Mouse (Mus musculus): ENCODE data around the gene Fgd5. TPM values are rescaled to one million over a fixed set of nuclear protein-coding genes. Genes with fewer than 3 reads are reported as not detected.
A peak's percentile ranks its signal among the peaks of the same experiment; 100 is the strongest.

The Fgd5 gene
- polyA plus RNA-seq, 1 experiment from 2014 or later, result 5.2 TPM

DNA sequence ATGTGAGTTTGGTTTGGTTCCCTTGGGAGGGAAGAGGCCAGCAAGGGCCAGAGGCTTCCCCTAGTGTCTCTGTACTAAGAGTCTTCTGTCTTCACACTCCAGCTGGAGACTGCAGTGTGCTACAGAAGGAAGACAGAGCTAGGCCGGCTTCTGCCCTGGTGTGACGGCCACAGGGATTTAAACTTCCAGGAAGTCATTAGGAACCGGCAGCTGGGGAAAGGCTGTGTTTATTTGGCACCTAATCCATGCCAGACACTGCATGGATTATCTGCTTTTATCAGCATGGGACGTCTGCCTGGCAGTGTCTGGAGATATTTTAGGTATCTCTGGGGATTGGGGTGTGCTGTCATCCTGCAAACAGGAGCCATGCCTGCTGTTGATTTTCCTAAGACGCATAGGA lies 57.7 kb downstream of the Fgd5 start:
- no peak overlapping the region for H3K27ac ChIP-seq
- H3K27me3 ChIP-seq, result no peaks in the 10 kb centered on the region
- H3K9ac ChIP-seq, result no peak overlapping the region
- WGBS, result 56% methylated on average over 5 of the region's 5 CpGs
- no peak overlapping the region for H3K4me2 ChIP-seq
- no peaks in the 10 kb centered on the region for H3K36me3 ChIP-seq (ENCODE audit: poor library complexity, severe bottlenecking)
- H3K4me3 ChIP-seq, result no peak overlapping the region
- H3K4me1 ChIP-seq, result no peaks in the 10 kb centered on the region
- H3K9me3 ChIP-seq (replicated peaks), result no peaks in the 10 kb centered on the region
- no peak for ATAC-seq

DNA sequence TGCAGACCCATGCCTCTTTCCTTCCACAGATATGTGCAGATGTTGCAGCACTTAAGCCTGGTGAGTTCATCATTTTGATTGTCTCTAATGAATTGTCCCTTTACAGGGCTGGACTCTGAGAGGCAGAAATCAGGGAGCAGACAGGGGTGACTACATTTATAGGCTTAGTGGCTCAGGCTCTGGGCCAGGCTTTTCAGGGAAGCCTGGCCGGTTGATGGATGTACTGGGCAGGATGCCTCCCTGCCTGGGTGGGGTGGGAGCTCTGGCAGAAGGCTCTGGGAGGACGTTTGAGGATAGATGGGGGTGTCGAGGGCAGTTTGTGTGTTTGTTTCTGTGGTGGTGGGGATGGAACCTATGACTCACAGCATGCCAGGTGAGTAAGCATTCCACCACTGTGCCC lies 59.5 kb downstream of the Fgd5 start:
- 73% methylated on average over 3 of the region's 3 CpGs for WGBS

DNA sequence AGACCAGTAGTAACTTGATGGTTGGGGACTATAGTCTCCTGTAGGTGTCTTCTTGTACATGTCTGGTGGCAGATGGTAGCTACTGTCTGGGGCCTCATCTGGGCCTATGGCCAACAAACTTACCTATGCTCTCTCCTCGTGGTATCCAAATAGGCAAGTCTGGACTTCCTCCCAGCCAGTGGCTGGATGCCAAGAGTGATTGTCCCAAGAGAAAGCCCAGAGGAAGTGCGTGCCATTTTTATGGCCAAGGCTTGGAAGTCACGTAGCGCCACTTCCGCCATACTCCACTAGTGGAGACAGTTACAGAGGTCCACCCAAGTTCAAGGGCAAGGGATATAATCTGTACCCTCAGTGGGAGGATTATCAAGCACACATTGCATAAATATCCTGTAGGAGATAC lies 62.6 kb downstream of the Fgd5 start:
- 86% methylated on average over 5 of the region's 5 CpGs for WGBS
- H3K36me3 ChIP-seq (ENCODE audit: poor library complexity, severe bottlenecking), result no peaks in the 10 kb centered on the region
- H3K9ac ChIP-seq, result no peak overlapping the region
- H3K4me3 ChIP-seq, result no peak overlapping the region
- no peaks in the 10 kb centered on the region for H3K27me3 ChIP-seq
- ATAC-seq, result no peak
- no peak overlapping the region for H3K27ac ChIP-seq
- H3K9me3 ChIP-seq (replicated peaks), result no peaks in the 10 kb centered on the region
- peaks cover 4% of the 10 kb centered on the region; the same call in 1 of the 2 replicates for H3K4me1 ChIP-seq
- H3K4me2 ChIP-seq, result no peak overlapping the region

More for the DNA sequence above, 59.5 kb downstream of the Fgd5 start:
- Histone ChIP-seq H3K4me2 (no peak overlapping the region), H3K4me1 (peaks cover 4% of the 10 kb centered on the region; the same call in 1 of the 2 replicates), H3K27ac (no peak overlapping the region), H3K9ac (no peak overlapping the region), H3K27me3 (no peaks in the 10 kb centered on the region), H3K9me3 (replicated peaks) (no peaks in the 10 kb centered on the region), H3K4me3 (no peak overlapping the region), H3K36me3 (ENCODE audit: poor library complexity, severe bottlenecking) (no peaks in the 10 kb centered on the region)
- ATAC-seq, result no peak

DNA sequence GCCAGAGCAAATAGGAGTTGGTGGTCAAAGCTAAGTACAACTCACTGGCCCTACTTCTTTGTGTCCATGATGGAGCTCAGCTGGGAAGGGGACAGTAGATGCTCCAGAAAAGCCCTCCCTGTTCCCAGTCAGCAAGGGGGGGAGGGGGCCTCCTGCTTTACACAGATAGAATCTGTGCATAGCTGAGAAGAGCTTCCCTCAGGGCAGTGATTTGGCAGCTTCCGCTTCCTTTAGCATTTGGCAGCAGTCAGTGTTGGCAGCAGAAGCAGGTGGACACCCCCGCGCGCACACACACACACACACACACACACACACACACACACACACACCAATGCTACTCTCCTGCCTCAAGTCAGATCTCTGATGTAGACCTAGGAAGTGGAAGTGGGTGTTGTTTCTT lies 63.4 kb downstream of the Fgd5 start:
- H3K4me1 ChIP-seq, result peaks cover 4% of the 10 kb centered on the region; the same call in 1 of the 2 replicates
- H3K4me2 ChIP-seq, result no peak overlapping the region
- H3K9me3 ChIP-seq (replicated peaks), result no peaks in the 10 kb centered on the region
- H3K27me3 ChIP-seq, result no peaks in the 10 kb centered on the region
- H3K4me3 ChIP-seq, result no peak overlapping the region
- no peak for ATAC-seq
- no peak overlapping the region for H3K9ac ChIP-seq
- no peak overlapping the region for H3K27ac ChIP-seq
- WGBS, result 81% methylated on average over 4 of the region's 4 CpGs
- no peaks in the 10 kb centered on the region for H3K36me3 ChIP-seq (ENCODE audit: poor library complexity, severe bottlenecking)

DNA sequence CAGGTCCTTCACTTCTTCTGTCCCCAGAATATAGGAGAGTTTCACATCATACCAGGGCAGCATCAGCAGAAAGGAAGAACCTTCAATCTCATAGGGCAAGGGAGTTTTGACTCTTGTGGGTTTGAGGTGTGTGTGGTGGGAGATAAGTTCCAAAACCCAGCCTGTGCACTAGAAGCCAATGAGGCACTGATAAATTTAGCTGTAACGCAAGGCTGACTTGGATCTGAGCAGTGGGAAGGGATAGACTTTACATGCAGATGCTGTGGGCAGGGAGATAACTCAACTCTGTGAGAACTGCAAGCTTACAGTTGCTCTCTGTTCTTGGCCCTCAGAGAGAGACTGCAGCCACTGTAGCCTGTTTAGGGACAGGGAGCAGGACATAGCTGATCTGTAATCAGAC lies 64.2 kb downstream of the Fgd5 start:
- no peak for ATAC-seq
- Histone ChIP-seq H3K4me2 (no peak overlapping the region), H3K36me3 (ENCODE audit: poor library complexity, severe bottlenecking) (no peaks in the 10 kb centered on the region), H3K9me3 (replicated peaks) (no peaks in the 10 kb centered on the region), H3K27ac (no peak overlapping the region), H3K4me3 (no peak overlapping the region), H3K9ac (no peak overlapping the region), H3K27me3 (no peaks in the 10 kb centered on the region), H3K4me1 (peaks cover 4% of the 10 kb centered on the region; the same call in 1 of the 2 replicates)
- WGBS, result 96% methylated on average over 1 of the region's 1 CpGs

DNA sequence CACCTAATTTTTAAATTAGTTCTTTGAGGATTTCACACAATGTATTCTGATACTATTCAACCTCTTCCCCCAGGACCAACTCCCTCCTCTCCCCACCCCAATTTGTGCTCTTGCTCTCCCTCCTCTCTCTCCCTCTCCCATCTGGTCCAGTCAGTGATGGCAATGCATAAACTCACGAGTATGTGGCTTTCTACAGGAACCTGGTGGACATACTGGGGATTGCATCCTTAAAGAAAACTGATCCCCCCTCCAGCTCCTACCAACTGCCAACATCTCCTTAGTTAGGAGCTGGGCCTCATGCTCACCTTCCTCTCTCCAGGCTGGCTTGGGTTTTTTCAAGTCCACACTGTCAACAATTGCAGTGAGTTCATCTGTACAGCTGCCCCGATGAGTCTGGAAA lies 79.1 kb downstream of the Fgd5 start:
- H3K4me1 ChIP-seq, result 0 out of 2 replicates have a peak, but pooled peaks cover 3% of the 10 kb centered on the region
- no peak overlapping the region for H3K4me2 ChIP-seq
- H3K36me3 ChIP-seq (ENCODE audit: poor library complexity, severe bottlenecking), result no peaks in the 10 kb centered on the region
- ATAC-seq, result no peak
- H3K27ac ChIP-seq, result no peak overlapping the region
- no peak overlapping the region for H3K4me3 ChIP-seq
- H3K27me3 ChIP-seq, result no peaks in the 10 kb centered on the region
- H3K9ac ChIP-seq, result no peak overlapping the region
- 52% methylated on average over 2 of the region's 2 CpGs for WGBS
- H3K9me3 ChIP-seq (replicated peaks), result no peaks in the 10 kb centered on the region

DNA sequence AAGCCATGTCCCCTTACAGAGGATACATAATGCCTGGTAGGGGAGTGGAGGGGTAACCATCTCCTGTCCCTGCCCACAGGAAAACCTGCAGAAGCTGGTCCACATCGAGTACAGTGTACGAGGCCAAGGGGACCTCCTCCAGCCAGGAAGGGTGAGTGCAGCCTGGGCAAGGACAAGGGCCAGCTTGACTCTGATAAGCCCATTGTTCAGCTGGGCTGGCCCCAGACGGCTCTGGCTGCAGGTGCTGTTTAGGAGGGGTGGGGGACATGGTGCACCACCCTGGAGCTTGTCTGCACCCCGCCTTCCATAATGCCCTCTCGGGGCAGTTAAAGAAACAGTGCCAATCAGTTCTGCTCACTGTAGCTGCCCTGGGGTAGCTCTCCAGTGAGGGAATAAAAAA lies 83.0 kb downstream of the Fgd5 start:
- Histone ChIP-seq H3K9me3 (replicated peaks) (no peaks in the 10 kb centered on the region), H3K4me1 (0 out of 2 replicates have a peak, but pooled peaks cover 3% of the 10 kb centered on the region), H3K36me3 (ENCODE audit: poor library complexity, severe bottlenecking) (no peaks in the 10 kb centered on the region), H3K4me2 (no peak overlapping the region), H3K9ac (no peak overlapping the region), H3K27ac (no peak overlapping the region), H3K27me3 (no peaks in the 10 kb centered on the region), H3K4me3 (no peak overlapping the region)
- 44% methylated on average over 5 of the region's 5 CpGs for WGBS
- ATAC-seq, result no peak

DNA sequence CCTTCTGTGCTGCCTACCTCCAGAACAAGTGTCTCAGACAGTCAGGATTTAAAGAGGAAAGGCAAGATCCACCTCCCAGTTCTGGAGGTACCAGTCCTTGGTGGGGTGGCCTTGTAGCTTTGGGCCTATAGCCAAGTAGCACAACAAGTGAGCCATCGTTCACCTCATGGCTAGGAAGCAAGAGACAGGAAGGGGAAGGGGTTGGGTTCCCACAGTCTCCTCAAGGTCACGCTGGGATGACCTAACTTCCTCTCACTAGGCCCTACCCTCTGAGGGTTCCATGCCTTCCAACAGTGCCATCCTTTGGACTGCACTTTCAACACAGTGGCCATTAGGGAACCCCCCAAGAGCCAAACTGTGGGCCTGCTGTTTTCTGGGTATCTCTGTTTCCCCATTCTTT lies 84.8 kb downstream of the Fgd5 start:
- H3K4me2 ChIP-seq, result no peak overlapping the region
- ATAC-seq, result no peak
- H3K4me1 ChIP-seq, result 0 out of 2 replicates have a peak, but pooled peaks cover 3% of the 10 kb centered on the region
- H3K9me3 ChIP-seq (replicated peaks), result no peaks in the 10 kb centered on the region
- WGBS, result 92% methylated on average over 2 of the region's 2 CpGs
- peaks cover 3% of the 10 kb centered on the region; the same call in 1 of the 2 replicates for H3K27me3 ChIP-seq
- no peak overlapping the region for H3K27ac ChIP-seq
- H3K36me3 ChIP-seq (ENCODE audit: poor library complexity, severe bottlenecking), result no peaks in the 10 kb centered on the region
- no peak overlapping the region for H3K4me3 ChIP-seq
- no peak overlapping the region for H3K9ac ChIP-seq

DNA sequence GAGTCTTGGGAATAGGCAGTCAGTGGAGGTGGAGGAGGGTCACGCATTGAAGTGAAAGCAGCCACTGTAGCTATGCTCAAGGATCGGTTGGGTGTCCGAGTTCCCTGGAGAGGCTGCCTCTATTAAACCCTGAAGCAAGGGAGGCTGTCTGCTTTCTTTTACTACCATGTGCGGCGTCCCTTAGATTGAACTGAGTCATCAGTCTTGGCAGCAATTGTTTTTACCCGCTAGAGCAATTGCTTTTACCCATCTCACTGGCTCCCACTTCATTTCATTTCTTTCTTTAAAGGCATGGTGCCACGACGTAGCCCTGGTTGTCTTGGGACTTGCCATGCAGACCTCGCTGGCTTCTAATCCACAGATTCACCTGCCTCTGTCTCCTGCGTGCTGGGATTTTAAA lies 85.4 kb downstream of the Fgd5 start:
- H3K9ac ChIP-seq, result no peak overlapping the region
- no peaks in the 10 kb centered on the region for H3K36me3 ChIP-seq (ENCODE audit: poor library complexity, severe bottlenecking)
- ATAC-seq, result no peak
- WGBS, result 72% methylated on average over 10 of the region's 10 CpGs
- H3K27me3 ChIP-seq, result peaks cover 3% of the 10 kb centered on the region; the same call in 1 of the 2 replicates
- H3K27ac ChIP-seq, result no peak overlapping the region
- H3K9me3 ChIP-seq (replicated peaks), result no peaks in the 10 kb centered on the region
- H3K4me1 ChIP-seq, result 0 out of 2 replicates have a peak, but pooled peaks cover 3% of the 10 kb centered on the region
- no peak overlapping the region for H3K4me3 ChIP-seq
- H3K4me2 ChIP-seq, result no peak overlapping the region

DNA sequence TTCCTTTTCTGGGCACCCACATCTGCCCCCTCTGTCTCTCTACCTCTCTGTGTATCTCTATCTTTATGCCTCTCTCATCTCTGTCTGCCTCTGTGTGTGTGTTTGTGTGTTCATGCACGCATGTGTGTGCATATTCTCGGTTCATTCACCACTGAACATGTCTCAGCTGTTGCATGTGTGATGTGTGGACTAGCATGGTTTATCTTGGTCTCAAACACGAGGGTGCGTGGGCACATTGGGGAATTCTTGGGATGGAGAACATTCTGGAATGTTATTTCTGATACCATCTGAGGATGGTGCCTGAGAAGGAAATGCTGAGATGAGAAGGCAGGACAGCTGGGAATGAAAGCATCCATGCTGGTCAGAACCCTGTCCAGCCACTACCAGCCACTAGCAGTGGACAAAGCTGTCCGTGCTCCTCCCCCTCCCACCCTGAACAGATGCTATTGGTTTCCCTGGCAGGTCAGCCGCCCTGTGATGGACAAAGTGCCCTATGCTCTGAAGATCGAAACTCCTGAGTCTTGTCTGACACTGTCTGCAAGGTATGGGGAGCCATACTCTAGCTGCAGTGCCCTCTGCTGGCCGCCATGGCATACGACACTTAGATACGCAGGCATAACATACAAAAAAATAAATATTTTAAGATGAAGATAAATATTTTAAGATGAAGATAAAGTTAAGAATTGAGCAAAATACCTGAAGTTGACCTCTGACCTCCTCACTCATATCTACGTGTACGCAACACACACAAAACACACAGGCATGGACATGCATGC lies 87.2 kb downstream of the Fgd5 start:
- 48% methylated on average over 12 of the region's 12 CpGs for WGBS
- H3K4me3 ChIP-seq, result no peak overlapping the region
- no peaks in the 10 kb centered on the region for H3K9me3 ChIP-seq (replicated peaks)
- peak; percentile 50 for ATAC-seq
- H3K4me1 ChIP-seq, result 0 out of 2 replicates have a peak, but pooled peaks cover 3% of the 10 kb centered on the region
- no peaks in the 10 kb centered on the region for H3K36me3 ChIP-seq (ENCODE audit: poor library complexity, severe bottlenecking)
- H3K9ac ChIP-seq, result no peak overlapping the region
- H3K27ac ChIP-seq, result no peak overlapping the region
- peaks cover 3% of the 10 kb centered on the region; the same call in 1 of the 2 replicates for H3K27me3 ChIP-seq
- no peak overlapping the region for H3K4me2 ChIP-seq

DNA sequence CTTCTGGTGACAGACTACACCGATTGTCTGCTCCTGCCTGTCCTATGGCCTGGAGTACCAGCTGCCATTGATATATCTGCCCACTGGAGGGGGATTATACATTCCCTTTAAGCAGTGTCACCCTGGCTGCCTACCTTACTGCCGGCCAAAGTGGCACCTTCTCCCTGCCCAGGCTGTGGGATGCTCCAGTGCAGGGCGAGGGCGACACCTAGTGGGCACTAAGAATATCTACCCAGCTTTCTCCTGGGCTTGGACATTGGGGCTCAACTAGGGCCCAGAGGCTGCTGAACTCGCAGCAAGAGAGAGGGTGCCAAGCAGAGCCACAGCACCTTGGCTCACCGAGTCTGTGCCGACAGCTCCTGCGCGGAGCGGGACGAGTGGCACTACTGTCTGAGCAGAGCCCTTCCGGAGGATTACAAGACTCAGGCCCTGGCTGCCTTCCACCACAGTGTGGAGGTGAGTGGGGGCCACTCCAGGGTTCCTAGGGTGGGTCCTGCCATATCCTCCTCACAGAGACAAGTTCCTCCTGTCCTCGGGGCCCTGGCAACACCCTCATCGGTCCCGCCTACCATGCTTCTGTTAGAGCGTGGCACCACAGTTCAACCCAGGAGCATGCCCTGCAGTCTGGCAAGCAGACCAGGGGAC lies 88.6 kb downstream of the Fgd5 start:
- Histone ChIP-seq H3K36me3 (ENCODE audit: poor library complexity, severe bottlenecking) (no peaks in the 10 kb centered on the region), H3K9me3 (replicated peaks) (no peaks in the 10 kb centered on the region), H3K4me1 (no peaks in the 10 kb centered on the region), H3K4me3 (no peak overlapping the region), H3K9ac (no peak overlapping the region), H3K27me3 (peaks cover 3% of the 10 kb centered on the region; the same call in 1 of the 2 replicates), H3K27ac (no peak overlapping the region), H3K4me2 (no peak overlapping the region)
- peak; percentile 88 for ATAC-seq
- WGBS, result 27% methylated on average over 16 of the region's 16 CpGs

DNA sequence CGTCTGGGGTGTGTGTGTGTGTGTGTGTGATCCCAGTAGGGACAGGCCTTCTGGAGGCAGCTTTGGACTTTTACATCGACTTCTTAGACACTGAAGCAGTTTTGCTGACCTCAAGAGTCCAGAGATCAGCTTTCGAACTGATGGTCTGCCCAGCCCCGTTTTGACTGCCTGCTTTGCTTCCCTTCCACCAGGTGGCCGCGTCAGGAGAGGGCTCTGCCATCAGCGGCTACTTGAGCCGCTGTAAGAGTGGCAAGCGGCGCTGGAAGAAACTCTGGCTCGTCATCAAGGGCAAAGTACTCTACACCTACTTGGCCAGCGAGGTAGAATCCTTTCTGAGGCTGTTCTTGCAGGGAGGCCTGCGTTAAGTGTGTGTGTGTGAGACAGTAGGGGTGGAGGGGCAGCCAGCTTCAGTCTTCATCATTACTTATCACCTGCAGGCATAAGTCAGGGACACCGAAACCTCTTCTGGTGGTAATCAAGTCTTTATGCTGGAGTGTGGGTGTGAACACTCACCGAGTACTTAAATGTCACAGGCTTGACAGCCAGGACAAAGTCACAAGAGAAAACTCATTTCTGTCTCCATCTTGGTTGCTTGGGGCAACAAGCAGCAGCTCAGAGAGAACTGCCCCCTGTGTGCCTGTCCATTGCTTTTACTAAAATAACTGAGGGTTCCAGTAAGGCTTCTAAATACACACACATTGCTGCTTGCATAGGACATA lies 92.6 kb downstream of the Fgd5 start:
- Histone ChIP-seq H3K36me3 (ENCODE audit: poor library complexity, severe bottlenecking) (no peaks in the 10 kb centered on the region), H3K27me3 (peaks cover 3% of the 10 kb centered on the region; the same call in 1 of the 2 replicates), H3K9me3 (replicated peaks) (no peaks in the 10 kb centered on the region), H3K27ac (no peak overlapping the region), H3K9ac (no peak overlapping the region), H3K4me3 (no peak overlapping the region), H3K4me2 (no peak overlapping the region), H3K4me1 (no peaks in the 10 kb centered on the region)
- 52% methylated on average over 15 of the region's 15 CpGs for WGBS
- ATAC-seq, result no peak
